Mouse (Mus musculus) heart, embryonic 12.5 days (tissue): ENCODE data around the gene Grm7. TPM values are rescaled to one million over a fixed set of nuclear protein-coding genes. Genes with fewer than 3 reads are reported as not detected.

Experiments
- ATAC-seq: fragments of 200-750 bp; cut with Nextera tagmentation; 2 replicates; pipeline ENCODE4 v1.8.0; 2017; ENCODE audit warnings: moderate TSS enrichment, moderate library complexity; ENCODE audit not compliant: insufficient number of reproducible peaks, low FRiP score
- H3K27ac ChIP-seq: fragments of 300-500 bp; sonication (generic); 2 replicates; pipeline ENCODE4 v1.5.1; 2016; ENCODE audit warnings: mild to moderate bottlenecking, moderate library complexity; ENCODE audit not compliant: poor library complexity, severe bottlenecking
- H3K27me3 ChIP-seq: fragments of 300-500 bp; sonication (generic); replicated peaks from 2 replicates; pipeline ENCODE4 v1.6.1; 2016; ENCODE audit warnings: mild to moderate bottlenecking, moderate library complexity
- H3K36me3 ChIP-seq: fragments of 300-500 bp; sonication (generic); 2 replicates; pipeline ENCODE4 v1.6.1; 2016; ENCODE audit warnings: mild to moderate bottlenecking, moderate library complexity
- H3K4me1 ChIP-seq: fragments of 300-500 bp; sonication (generic); replicated peaks from 2 replicates; pipeline ENCODE4 v1.6.1; 2016; ENCODE audit warnings: mild to moderate bottlenecking
- H3K4me2 ChIP-seq: fragments of 300-500 bp; sonication (generic); 2 replicates; pipeline ENCODE4 v1.6.1; 2016; ENCODE audit warnings: mild to moderate bottlenecking, moderate library complexity
- H3K4me3 ChIP-seq: fragments of 300-500 bp; sonication (generic); 2 replicates; pipeline ENCODE4 v1.5.1; 2016; ENCODE audit warnings: mild to moderate bottlenecking
- H3K9ac ChIP-seq: fragments of 300-500 bp; sonication (generic); 2 replicates; pipeline ENCODE4 v1.6.1; 2016; ENCODE audit warnings: mild to moderate bottlenecking, moderate library complexity
- H3K9me3 ChIP-seq: fragments of 300-500 bp; sonication (generic); replicated peaks from 2 replicates; pipeline ENCODE4 v1.6.1; 2016; ENCODE audit warnings: mild to moderate bottlenecking, moderate library complexity
- WGBS: fragments of 180-500 bp; shearing (Covaris S2); methylation state at CpG from one replicate; pipeline ENCODE4 v1.1.7; 2016; 5-methylcytosine and 5-hydroxymethylcytosine counted together
- polyA plus RNA-seq: library from polyadenylated mRNA; unstranded; fragments of >200 nt; fragmentation: Nextera tagmentation; extraction: Ambion mirVana; gene quantifications from 2 replicates; pipeline ENCODE4 v1.2.1, GENCODE M21; 2016

Grm7 gene
- polyA plus RNA-seq, 1 experiment from 2014 or later, result 1.6 TPM

DNA sequence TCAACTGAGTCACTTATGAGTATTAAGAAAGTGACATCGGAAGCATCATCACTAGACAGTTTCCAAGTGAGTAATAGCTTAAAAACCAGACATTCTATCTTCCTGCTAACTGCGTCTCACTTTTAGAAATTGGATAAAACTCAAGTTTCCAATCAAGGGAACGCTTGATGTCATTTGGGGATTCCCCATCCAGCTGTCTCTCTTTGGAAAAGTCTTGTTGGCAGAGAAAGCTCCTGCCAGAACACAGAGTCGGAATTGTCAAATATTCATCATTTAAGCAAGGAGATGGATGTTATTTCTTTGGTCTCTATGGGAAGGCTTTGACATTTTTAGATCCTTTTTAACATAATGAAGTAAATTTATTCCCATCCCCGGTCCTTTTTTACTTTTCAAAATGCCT lies 336.6 kb downstream of the Grm7 start:
- H3K9me3 ChIP-seq, result no peaks in the 10 kb centered on the region
- H3K4me3 ChIP-seq, result no peak overlapping the region
- H3K4me1 ChIP-seq, result no peaks in the 10 kb centered on the region
- 74% methylated on average over 5 of the region's 5 CpGs for WGBS
- no peak overlapping the region for H3K4me2 ChIP-seq
- no peak for ATAC-seq
- no peaks in the 10 kb centered on the region for H3K36me3 ChIP-seq
- H3K9ac ChIP-seq, result no peak overlapping the region
- no peaks in the 10 kb centered on the region for H3K27me3 ChIP-seq
- H3K27ac ChIP-seq, result no peak overlapping the region

GRCm38 (mm10) chr6:111039099-111039498 lies 393.7 kb downstream of the Grm7 start:
- no peaks in the 10 kb centered on the region for H3K4me1 ChIP-seq
- no peak overlapping the region for H3K4me2 ChIP-seq
- no peak for ATAC-seq
- no peak overlapping the region for H3K9ac ChIP-seq
- no peaks in the 10 kb centered on the region for H3K27me3 ChIP-seq
- no peaks in the 10 kb centered on the region for H3K36me3 ChIP-seq
- H3K27ac ChIP-seq, result no peak overlapping the region
- H3K9me3 ChIP-seq, result no peaks in the 10 kb centered on the region
- WGBS, result 63% methylated on average over 2 of the region's 2 CpGs
- H3K4me3 ChIP-seq, result no peak overlapping the region

DNA sequence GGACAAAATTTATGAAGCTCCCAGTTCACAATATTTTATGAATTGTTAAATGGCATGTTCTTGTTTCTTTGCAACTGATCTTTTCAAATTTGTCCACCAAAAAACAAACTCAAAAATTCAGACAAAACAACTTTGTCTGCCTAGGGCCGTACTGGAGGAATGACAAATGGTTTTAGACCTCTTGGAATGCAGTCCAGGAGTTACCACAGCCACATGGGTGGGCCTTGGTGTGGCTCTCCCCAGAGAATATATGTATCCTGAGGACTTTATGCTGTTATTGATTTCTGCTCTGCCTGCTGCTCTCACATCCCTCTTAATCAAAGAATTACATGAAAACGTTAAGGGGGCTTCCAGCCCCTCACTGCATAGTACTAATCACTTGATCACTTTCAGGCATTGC lies 400.5 kb downstream of the Grm7 start:
- WGBS, result 51% methylated on average over 2 of the region's 2 CpGs
- H3K36me3 ChIP-seq, result no peaks in the 10 kb centered on the region
- H3K4me3 ChIP-seq, result no peak overlapping the region
- H3K27ac ChIP-seq, result no peak overlapping the region
- H3K9me3 ChIP-seq, result no peaks in the 10 kb centered on the region
- H3K4me2 ChIP-seq, result no peak overlapping the region
- ATAC-seq, result no peak
- no peaks in the 10 kb centered on the region for H3K27me3 ChIP-seq
- H3K4me1 ChIP-seq, result no peaks in the 10 kb centered on the region
- H3K9ac ChIP-seq, result no peak overlapping the region

DNA sequence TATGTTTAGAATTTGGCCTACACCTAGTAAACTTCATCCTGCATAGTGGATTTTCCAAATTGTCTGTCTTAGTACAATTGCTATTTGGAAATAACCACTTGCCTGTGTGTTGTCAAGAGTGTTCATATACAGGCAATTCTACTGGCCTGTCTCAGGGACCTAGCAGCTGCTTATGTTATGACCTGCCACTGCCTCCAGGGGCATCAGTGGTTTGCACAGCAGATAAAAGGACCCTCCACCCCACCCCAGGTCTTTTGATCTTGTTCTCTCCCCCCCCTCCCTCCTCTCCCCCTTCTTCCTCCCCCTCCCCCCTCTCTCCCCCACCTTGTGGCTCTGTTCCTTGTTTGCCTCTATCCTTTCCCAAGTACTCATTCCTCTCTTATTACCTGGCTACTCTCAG lies 403.9 kb downstream of the Grm7 start:
- no peak for ATAC-seq
- Histone ChIP-seq H3K4me2 (no peak overlapping the region), H3K27ac (no peak overlapping the region), H3K36me3 (no peaks in the 10 kb centered on the region), H3K9ac (no peak overlapping the region), H3K27me3 (no peaks in the 10 kb centered on the region), H3K9me3 (no peaks in the 10 kb centered on the region), H3K4me1 (no peaks in the 10 kb centered on the region), H3K4me3 (no peak overlapping the region)

DNA sequence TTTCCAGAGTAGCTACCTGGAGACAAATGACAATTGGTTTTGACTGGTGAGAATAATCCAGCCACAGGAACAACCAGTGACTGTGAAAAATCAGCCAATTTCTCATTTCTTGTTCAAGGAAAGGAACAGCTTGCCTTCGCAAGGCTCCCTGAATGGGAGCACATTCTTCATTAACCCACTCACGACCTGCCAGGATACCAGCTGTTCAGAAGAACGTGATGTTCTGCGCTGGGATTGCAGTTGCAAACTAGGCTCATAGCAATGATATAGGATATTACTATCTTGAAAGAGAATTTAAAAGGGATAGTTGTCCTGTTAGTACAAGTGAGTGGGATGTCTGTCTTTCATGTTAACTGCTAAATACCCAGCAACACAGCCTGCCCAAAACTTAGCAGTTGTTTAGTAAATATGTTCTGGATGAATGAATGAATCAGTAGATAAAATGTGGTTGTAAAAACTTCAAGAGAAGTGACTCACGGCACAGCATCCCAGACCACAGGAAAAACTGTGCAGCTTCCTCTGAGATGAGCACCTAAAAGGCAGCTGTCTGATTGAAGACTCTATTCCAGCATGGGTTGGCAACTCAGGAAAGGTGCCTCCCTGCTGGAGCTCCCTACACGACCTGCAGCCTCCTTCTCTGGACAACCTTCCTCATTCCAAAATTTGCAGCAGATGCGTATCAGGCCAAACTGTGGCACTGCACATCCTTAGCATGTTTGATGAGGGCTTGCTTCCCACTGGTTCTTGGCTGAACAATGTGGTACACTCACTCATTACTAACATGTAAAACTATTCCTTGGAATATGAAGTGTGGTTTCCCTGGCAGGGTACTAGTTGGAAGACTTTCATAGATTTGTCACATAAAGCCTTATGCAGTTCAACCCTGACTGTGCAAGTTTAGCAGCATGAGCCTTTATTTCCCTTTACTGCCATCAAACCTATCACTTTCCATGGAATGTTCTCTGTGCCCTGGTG lies 408.9 kb downstream of the Grm7 start:
- no peak overlapping the region for H3K27ac ChIP-seq
- no peaks in the 10 kb centered on the region for H3K9me3 ChIP-seq
- ATAC-seq, result no peak
- no peak overlapping the region for H3K4me3 ChIP-seq
- no peaks in the 10 kb centered on the region for H3K36me3 ChIP-seq
- H3K27me3 ChIP-seq, result no peaks in the 10 kb centered on the region
- H3K9ac ChIP-seq, result no peak overlapping the region
- 70% methylated on average over 7 of the region's 7 CpGs for WGBS
- H3K4me1 ChIP-seq, result no peaks in the 10 kb centered on the region
- no peak overlapping the region for H3K4me2 ChIP-seq

DNA sequence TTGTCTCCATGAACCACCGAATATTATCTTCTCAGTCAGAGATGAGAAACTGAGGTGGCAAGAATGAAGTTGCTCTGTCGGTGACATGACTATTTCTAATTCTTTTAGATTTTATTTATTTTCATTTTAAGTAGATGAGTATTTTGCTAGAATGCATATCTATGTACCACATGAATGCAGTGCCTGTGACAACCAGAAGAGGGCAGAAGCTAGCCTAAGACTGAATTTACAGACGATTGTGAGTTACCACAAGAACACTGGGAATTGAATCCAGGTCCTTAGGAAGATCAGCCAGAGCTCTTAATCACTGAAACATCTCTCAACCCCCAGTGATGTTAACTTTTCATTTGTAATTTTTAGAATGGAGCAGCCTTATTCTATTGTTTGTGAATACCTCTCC lies 412.4 kb downstream of the Grm7 start:
- no peak for ATAC-seq
- Histone ChIP-seq H3K4me1 (no peaks in the 10 kb centered on the region), H3K9me3 (no peaks in the 10 kb centered on the region), H3K4me3 (no peak overlapping the region), H3K4me2 (no peak overlapping the region), H3K9ac (no peak overlapping the region), H3K27me3 (no peaks in the 10 kb centered on the region), H3K36me3 (no peaks in the 10 kb centered on the region), H3K27ac (no peak overlapping the region)
- WGBS, result 75% methylated on average over 3 of the region's 3 CpGs

- Histone ChIP-seq H3K4me3 (no peak overlapping the region), H3K9ac (no peak overlapping the region), H3K27me3 (no peaks in the 10 kb centered on the region), H3K4me2 (no peak overlapping the region), H3K4me1 (no peaks in the 10 kb centered on the region), H3K36me3 (no peaks in the 10 kb centered on the region), H3K9me3 (no peaks in the 10 kb centered on the region), H3K27ac (no peak overlapping the region)
- ATAC-seq, result no peak
- 65% methylated on average over 4 of the region's 4 CpGs for WGBS
These were observed 414.6 kb downstream of the Grm7 start for GRCm38 (mm10) chr6:111060004-111060403.

DNA sequence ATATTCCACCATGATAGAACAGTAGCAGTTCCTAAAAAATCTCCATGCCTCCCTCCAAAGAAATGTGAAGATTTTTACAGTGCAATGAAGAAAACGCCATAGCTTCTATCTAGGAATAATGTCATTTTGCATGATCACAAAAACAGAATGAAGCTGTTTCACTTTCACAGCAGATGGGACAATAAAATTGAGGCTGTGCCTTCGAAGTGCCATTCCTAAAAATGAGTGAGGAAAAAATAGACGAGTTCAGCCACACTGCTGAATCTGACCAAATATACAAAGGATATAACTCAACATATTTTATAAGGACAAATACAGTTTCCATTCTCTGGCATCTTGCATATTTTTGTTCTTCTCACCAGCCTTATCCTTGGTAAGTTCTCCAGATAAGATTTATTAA lies 439.2 kb downstream of the Grm7 start:
- H3K4me3 ChIP-seq, result no peak overlapping the region
- no peak overlapping the region for H3K9ac ChIP-seq
- no peaks in the 10 kb centered on the region for H3K4me1 ChIP-seq
- no peaks in the 10 kb centered on the region for H3K27me3 ChIP-seq
- H3K9me3 ChIP-seq, result no peaks in the 10 kb centered on the region
- H3K36me3 ChIP-seq, result no peaks in the 10 kb centered on the region
- no peak overlapping the region for H3K27ac ChIP-seq
- H3K4me2 ChIP-seq, result no peak overlapping the region
- 77% methylated on average over 3 of the region's 3 CpGs for WGBS
- ATAC-seq, result no peak

GRCm38 (mm10) chr6:111094818-111095217 lies 449.4 kb downstream of the Grm7 start:
- H3K4me3 ChIP-seq, result no peak overlapping the region
- no peak overlapping the region for H3K4me2 ChIP-seq
- H3K36me3 ChIP-seq, result no peaks in the 10 kb centered on the region
- ATAC-seq, result no peak
- H3K27me3 ChIP-seq, result no peaks in the 10 kb centered on the region
- H3K9ac ChIP-seq, result no peak overlapping the region
- H3K27ac ChIP-seq, result no peak overlapping the region
- no peaks in the 10 kb centered on the region for H3K9me3 ChIP-seq
- 62% methylated on average over 1 of the region's 1 CpGs for WGBS
- H3K4me1 ChIP-seq, result no peaks in the 10 kb centered on the region

GRCm38 (mm10) chr6:111105485-111105884 lies 460.1 kb downstream of the Grm7 start:
- no peaks in the 10 kb centered on the region for H3K4me1 ChIP-seq
- WGBS, result 84% methylated on average over 1 of the region's 1 CpGs
- H3K4me3 ChIP-seq, result no peak overlapping the region
- H3K9ac ChIP-seq, result no peak overlapping the region
- H3K4me2 ChIP-seq, result no peak overlapping the region
- ATAC-seq, result no peak
- H3K27ac ChIP-seq, result no peak overlapping the region
- H3K36me3 ChIP-seq, result no peaks in the 10 kb centered on the region
- no peaks in the 10 kb centered on the region for H3K27me3 ChIP-seq
- H3K9me3 ChIP-seq, result no peaks in the 10 kb centered on the region

- WGBS, result 61% methylated on average over 1 of the region's 1 CpGs
- Histone ChIP-seq H3K27me3 (no peaks in the 10 kb centered on the region), H3K36me3 (no peaks in the 10 kb centered on the region), H3K4me2 (no peak overlapping the region), H3K9ac (no peak overlapping the region), H3K4me1 (no peaks in the 10 kb centered on the region), H3K27ac (no peak overlapping the region), H3K4me3 (no peak overlapping the region), H3K9me3 (no peaks in the 10 kb centered on the region)
- ATAC-seq, result no peak
These were observed 515.7 kb downstream of the Grm7 start for GRCm38 (mm10) chr6:111161037-111161436.

DNA sequence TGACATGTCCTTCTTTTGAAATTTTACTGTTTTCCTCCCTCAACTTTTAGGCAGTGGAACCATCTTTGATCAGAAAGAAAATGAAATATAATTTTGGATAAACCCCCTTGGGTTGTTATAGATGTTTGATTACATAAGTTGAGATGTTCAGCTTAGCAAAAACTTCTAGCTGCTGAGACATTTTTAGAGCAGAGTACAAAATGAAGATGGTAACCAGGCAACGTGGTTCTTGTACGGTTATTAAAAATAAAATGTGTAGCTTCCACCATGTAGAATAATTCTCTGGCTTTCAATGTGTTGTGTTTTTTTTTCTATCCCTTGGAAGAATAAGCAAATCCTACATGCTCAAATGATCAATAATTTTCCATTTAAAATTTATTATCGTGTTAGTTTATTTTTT lies 550.0 kb downstream of the Grm7 start:
- Histone ChIP-seq H3K27me3 (no peaks in the 10 kb centered on the region), H3K9me3 (no peaks in the 10 kb centered on the region), H3K4me1 (no peaks in the 10 kb centered on the region), H3K4me3 (no peak overlapping the region), H3K4me2 (no peak overlapping the region), H3K36me3 (no peaks in the 10 kb centered on the region), H3K27ac (no peak overlapping the region), H3K9ac (no peak overlapping the region)
- ATAC-seq, result no peak
- WGBS, result 87% methylated on average over 3 of the region's 3 CpGs
